Mouse (Mus musculus): ENCODE results near the gene Alkbh6. TPM values are rescaled to one million over a fixed set of nuclear protein-coding genes. Genes with fewer than 3 reads are reported as not detected.
A peak's percentile ranks its signal among the peaks of the same experiment; 100 is the strongest.

The Alkbh6 gene
- polyA plus RNA-seq, 1 experiment, result 20.7 TPM

- TF ChIP-seq POLR2A (IDR thresholded peaks at IDR 0.05; ENCODE audit: low read depth, low read length), result peak; percentile 39; the same call in 1 of the 2 replicates
- TF ChIP-seq CTCF (IDR thresholded peaks at IDR 0.05; ENCODE audit: borderline replicate concordance, insufficient read depth, low read length), result no peak
- Histone ChIP-seq H3K4me1 (ENCODE audit: control insufficient read depth, insufficient read depth, low read length) (peaks cover 4% of the 10 kb centered on the region; the same call in 1 of the 2 replicates), H3K4me3 (ENCODE audit: insufficient read depth, low read length) (peak within 1 kb of the TSS; percentile 75), H3K27ac (ENCODE audit: insufficient read depth, low read length) (peak within 1 kb of the TSS; percentile 99)
Observed at GRCm38 (mm10) chr7:30279951-30280669, 28.4 kb upstream of the Alkbh6 start, which contains the start of the genes Thap8 and Wdr62. Thap8 (plus strand) TSS chr7:30280094. Wdr62 (minus strand) TSS chr7:30280419.

DNA sequence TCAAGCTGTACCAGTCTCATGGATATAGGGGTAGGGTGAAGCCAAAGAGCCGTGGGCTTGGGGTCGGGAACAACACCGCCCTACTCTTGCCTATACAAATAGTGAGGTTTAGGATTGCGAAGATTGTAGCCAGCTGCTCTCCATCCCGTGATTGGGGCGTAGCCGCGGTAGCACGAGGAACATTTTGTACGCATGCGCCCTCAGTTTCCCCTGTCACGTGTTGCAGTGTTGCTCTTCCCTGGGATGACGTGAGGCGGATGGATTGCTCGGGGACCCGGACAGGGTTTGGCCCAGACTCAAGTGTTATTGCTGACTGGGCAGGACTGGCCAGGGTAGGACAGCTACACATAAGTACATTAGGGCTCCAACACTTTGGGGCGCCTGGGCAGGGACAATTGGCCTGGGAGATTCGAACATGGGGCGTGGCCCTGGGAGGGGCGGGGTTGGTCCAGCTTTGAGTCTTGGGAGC, 27.8 kb upstream of the Alkbh6 start:
- TF ChIP-seq POLR2A (IDR thresholded peaks at IDR 0.05; ENCODE audit: low read depth, low read length), result peak; percentile 69
- TF ChIP-seq CTCF (IDR thresholded peaks at IDR 0.05; ENCODE audit: borderline replicate concordance, insufficient read depth, low read length), result no peak
- Histone ChIP-seq H3K4me3 (ENCODE audit: insufficient read depth, low read length) (peak overlapping the region; percentile 49), H3K4me1 (ENCODE audit: control insufficient read depth, insufficient read depth, low read length) (no peaks in the 10 kb centered on the region), H3K27ac (ENCODE audit: insufficient read depth, low read length) (peak overlapping the region; percentile 99)

GRCm38 (mm10) chr7:30281522-30281921, 27.0 kb upstream of the Alkbh6 start:
- Histone ChIP-seq H3K4me1 (ENCODE audit: control insufficient read depth, insufficient read depth, low read length) (no peaks in the 10 kb centered on the region), H3K27ac (ENCODE audit: insufficient read depth, low read length) (peak overlapping the region; percentile 99; the same call in 1 of the 2 replicates), H3K4me3 (ENCODE audit: insufficient read depth, low read length) (no peak overlapping the region)
- TF ChIP-seq POLR2A (IDR thresholded peaks at IDR 0.05; ENCODE audit: low read depth, low read length) (no peak), CTCF (IDR thresholded peaks at IDR 0.05; ENCODE audit: borderline replicate concordance, insufficient read depth, low read length) (no peak)

DNA sequence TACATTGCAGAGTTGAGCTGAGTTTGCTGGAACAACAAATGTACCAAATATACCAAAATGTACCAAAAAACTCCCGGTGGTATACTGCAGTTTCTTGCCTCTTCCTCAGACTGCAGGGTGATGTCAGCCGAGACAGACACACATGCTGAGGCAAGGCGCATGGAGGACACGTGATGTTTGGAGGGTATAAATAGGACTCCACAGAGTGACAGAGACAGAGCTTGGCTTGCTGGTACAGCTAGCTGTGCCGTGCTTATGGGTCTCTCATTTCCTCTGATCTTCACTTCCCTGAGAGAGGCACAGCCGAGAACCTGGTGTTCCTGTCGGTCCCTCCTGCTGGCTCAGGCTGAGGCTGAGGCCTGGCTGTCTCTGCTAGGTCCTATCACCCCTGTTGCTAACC, 25.8 kb upstream of the Alkbh6 start:
- TF ChIP-seq CTCF (IDR thresholded peaks at IDR 0.05; ENCODE audit: borderline replicate concordance, insufficient read depth, low read length) (no peak), POLR2A (IDR thresholded peaks at IDR 0.05; ENCODE audit: low read depth, low read length) (no peak)
- Histone ChIP-seq H3K27ac (ENCODE audit: insufficient read depth, low read length) (no peak overlapping the region), H3K4me1 (ENCODE audit: control insufficient read depth, insufficient read depth, low read length) (peaks cover 3% of the 10 kb centered on the region; the same call in 1 of the 2 replicates), H3K4me3 (ENCODE audit: insufficient read depth, low read length) (no peak overlapping the region)

GRCm38 (mm10) chr7:30286701-30287410, 21.7 kb upstream of the Alkbh6 start:
- TF ChIP-seq POLR2A (IDR thresholded peaks at IDR 0.05; ENCODE audit: low read depth, low read length) (no peak), CTCF (IDR thresholded peaks at IDR 0.05; ENCODE audit: borderline replicate concordance, insufficient read depth, low read length) (no peak)
- Histone ChIP-seq H3K27ac (ENCODE audit: insufficient read depth, low read length) (no peak overlapping the region), H3K4me3 (ENCODE audit: insufficient read depth, low read length) (no peak overlapping the region), H3K4me1 (ENCODE audit: control insufficient read depth, insufficient read depth, low read length) (peaks cover 3% of the 10 kb centered on the region; the same call in 1 of the 2 replicates)

GRCm38 (mm10) chr7:30288046-30288445, 20.5 kb upstream of the Alkbh6 start:
- H3K27ac ChIP-seq (ENCODE audit: insufficient read depth, low read length), result no peak overlapping the region
- TF ChIP-seq CTCF (IDR thresholded peaks at IDR 0.05; ENCODE audit: borderline replicate concordance, insufficient read depth, low read length) (no peak), POLR2A (IDR thresholded peaks at IDR 0.05; ENCODE audit: low read depth, low read length) (no peak)
- peaks cover 3% of the 10 kb centered on the region; the same call in 1 of the 2 replicates for H3K4me1 ChIP-seq (ENCODE audit: control insufficient read depth, insufficient read depth, low read length)
- no peak overlapping the region for H3K4me3 ChIP-seq (ENCODE audit: insufficient read depth, low read length)

- Histone ChIP-seq H3K27ac (ENCODE audit: insufficient read depth, low read length) (no peak overlapping the region), H3K4me3 (ENCODE audit: insufficient read depth, low read length) (no peak overlapping the region), H3K4me1 (ENCODE audit: control insufficient read depth, insufficient read depth, low read length) (peaks cover 3% of the 10 kb centered on the region; the same call in 1 of the 2 replicates)
- TF ChIP-seq POLR2A (IDR thresholded peaks at IDR 0.05; ENCODE audit: low read depth, low read length) (no peak), CTCF (IDR thresholded peaks at IDR 0.05; ENCODE audit: borderline replicate concordance, insufficient read depth, low read length) (no peak)
Observed at GRCm38 (mm10) chr7:30289071-30289713, 19.3 kb upstream of the Alkbh6 start.

DNA sequence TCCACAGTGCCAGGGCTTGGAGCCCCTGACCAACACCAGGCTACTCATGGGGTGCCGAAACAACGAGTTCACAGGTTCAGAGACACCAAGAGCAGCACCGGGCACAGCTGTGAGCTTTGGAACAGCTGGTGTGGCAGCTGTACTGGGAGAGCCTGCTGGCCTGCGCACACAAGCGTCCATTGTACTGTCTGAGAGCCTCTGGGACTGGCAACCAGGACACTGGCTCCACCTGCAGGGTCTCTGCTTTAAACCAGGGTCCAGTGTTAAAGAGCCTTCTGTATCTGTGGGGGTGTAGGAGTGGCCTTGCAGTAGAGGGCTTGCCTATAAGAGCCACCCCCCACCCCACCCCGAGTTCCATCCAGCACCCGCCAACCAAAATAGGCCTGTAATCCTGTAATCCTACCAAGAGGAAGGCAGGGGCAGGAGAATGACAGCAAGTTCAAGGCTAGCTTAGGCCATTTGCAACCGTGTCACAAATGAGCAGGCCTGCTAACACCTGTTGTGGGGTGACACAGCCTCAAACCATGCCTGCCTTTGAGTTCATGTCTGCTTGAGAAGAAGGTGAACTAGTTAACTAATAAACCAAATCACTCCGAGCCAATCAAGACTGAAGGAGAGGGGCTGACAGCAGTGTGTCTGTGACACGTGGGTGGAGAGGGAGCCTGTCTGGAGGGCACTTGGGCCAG, 18.7 kb upstream of the Alkbh6 start:
- peaks cover 3% of the 10 kb centered on the region; the same call in 1 of the 2 replicates for H3K4me1 ChIP-seq (ENCODE audit: control insufficient read depth, insufficient read depth, low read length)
- TF ChIP-seq POLR2A (IDR thresholded peaks at IDR 0.05; ENCODE audit: low read depth, low read length), result no peak
- no peak for TF ChIP-seq CTCF (IDR thresholded peaks at IDR 0.05; ENCODE audit: borderline replicate concordance, insufficient read depth, low read length)
- no peak overlapping the region for H3K27ac ChIP-seq (ENCODE audit: insufficient read depth, low read length)
- no peak overlapping the region for H3K4me3 ChIP-seq (ENCODE audit: insufficient read depth, low read length)

All from embryonic fibroblast, embryonic 13.5 days (primary cell).